Mouse (Mus musculus): ENCODE results near the gene Scnm1.
"Not testable (repeated sequence)": the region's sequence is repeated elsewhere in the genome, so short reads cannot be mapped to it uniquely, and the experiment has no call there.

The Scnm1 gene

GRCm38 (mm10) chr3:95147924-95148323 is 14.1 kb upstream of the Scnm1 start:
- no peak for DNase-seq (ENCODE audit: low read depth)

GRCm38 (mm10) chr3:95142617-95143011 is 8.8 kb upstream of the Scnm1 start:
- peak; percentile 96 for DNase-seq (ENCODE audit: low read depth)

GRCm38 (mm10) chr3:95141952-95142616 is 8.3 kb upstream of the Scnm1 start, which contains the start of gene Tnfaip8l2:
Tnfaip8l2 (minus strand) TSS chr3:95142360.
- peak; percentile 84 for DNase-seq (ENCODE audit: low read depth)

- peak; percentile 86 for DNase-seq (ENCODE audit: low read depth)
Measured at GRCm38 (mm10) chr3:95141474-95141873, 7.7 kb upstream of the Scnm1 start.

GRCm38 (mm10) chr3:95140795-95141194 is 7.0 kb upstream of the Scnm1 start:
- DNase-seq (ENCODE audit: low read depth) = no peak

- peak; percentile 24 for DNase-seq (ENCODE audit: low read depth)
Measured at GRCm38 (mm10) chr3:95140289-95140595, 6.4 kb upstream of the Scnm1 start.

GRCm38 (mm10) chr3:95139586-95140288 is 5.9 kb upstream of the Scnm1 start:
- DNase-seq (ENCODE audit: low read depth) = peak; percentile 16

- no peak for DNase-seq (ENCODE audit: low read depth)
Measured at GRCm38 (mm10) chr3:95136336-95136735, 2.5 kb upstream of the Scnm1 start.

GRCm38 (mm10) chr3:95135433-95136052 is 1.7 kb upstream of the Scnm1 start:
- peak; percentile 88 for DNase-seq (ENCODE audit: low read depth)

- peak; percentile 67 for DNase-seq (ENCODE audit: low read depth)
Measured at GRCm38 (mm10) chr3:95135023-95135422, 1.2 kb upstream of the Scnm1 start.

- DNase-seq (ENCODE audit: low read depth) = not testable (repeated sequence)
Measured at GRCm38 (mm10) chr3:95134133-95134532, 322 bp upstream of the Scnm1 start.

- DNase-seq (ENCODE audit: low read depth) = no peak
Measured at GRCm38 (mm10) chr3:95133176-95133575, 635 bp downstream of the Scnm1 start.

- DNase-seq (ENCODE audit: low read depth) = not testable (repeated sequence)
Measured at GRCm38 (mm10) chr3:95132389-95132788, 1.4 kb downstream of the Scnm1 start.

- DNase-seq (ENCODE audit: low read depth) = no peak
Measured at GRCm38 (mm10) chr3:95130081-95130480, 3.7 kb downstream of the Scnm1 start.

GRCm38 (mm10) chr3:95129226-95129651 is 4.6 kb downstream of the Scnm1 start:
- no peak for DNase-seq (ENCODE audit: low read depth)

- no peak for DNase-seq (ENCODE audit: low read depth)
Measured at GRCm38 (mm10) chr3:95124972-95125371, 8.8 kb downstream of the Scnm1 start.

GRCm38 (mm10) chr3:95124246-95124645 is 9.6 kb downstream of the Scnm1 start, which contains the start of gene Tmod4:
Tmod4 (plus strand) TSS chr3:95124476.
- peak; percentile 44 for DNase-seq (ENCODE audit: low read depth)

GRCm38 (mm10) chr3:95121580-95121979 is 12.2 kb downstream of the Scnm1 start:
- DNase-seq (ENCODE audit: low read depth) = no peak

GRCm38 (mm10) chr3:95117751-95118150 is 16.1 kb downstream of the Scnm1 start:
- no peak for DNase-seq (ENCODE audit: low read depth)

GRCm38 (mm10) chr3:95112760-95113159 is 21.1 kb downstream of the Scnm1 start:
- no peak for DNase-seq (ENCODE audit: low read depth)

GRCm38 (mm10) chr3:95110911-95111726 is 22.7 kb downstream of the Scnm1 start, which contains the start of gene Vps72:
Vps72 (plus strand) TSS chr3:95111022.
- peak; percentile 92 for DNase-seq (ENCODE audit: low read depth)

- DNase-seq (ENCODE audit: low read depth) = peak; percentile 53
Measured at GRCm38 (mm10) chr3:95107898-95108297, 25.9 kb downstream of the Scnm1 start.

Data from induced T-regulatory cell, adult 2 months (primary cell).